Mouse (Mus musculus) liver, embryonic 14.5 days (tissue): Measurements from ENCODE around the gene Zfp454.

Experiments used
- CTCF ChIP-seq: IDR thresholded peaks from 2 replicates; pipeline ENCODE4 v1.5.1; 2016; ENCODE audit warnings: antibody characterized with exemption, low read depth, control low read depth
- EP300 ChIP-seq: IDR thresholded peaks from 2 replicates; pipeline ENCODE4 v1.6.1; 2016; ENCODE audit warnings: antibody characterized with exemption, low read depth

GRCm38 (mm10) chr11:50932040-50932439 lies 44.6 kb upstream of the Zfp454 start:
- no peak for TF ChIP-seq CTCF
- TF ChIP-seq EP300 = no peak
